25 mouse cellular contexts compared by ENCODE assay signal in the genomic region with DNA sequence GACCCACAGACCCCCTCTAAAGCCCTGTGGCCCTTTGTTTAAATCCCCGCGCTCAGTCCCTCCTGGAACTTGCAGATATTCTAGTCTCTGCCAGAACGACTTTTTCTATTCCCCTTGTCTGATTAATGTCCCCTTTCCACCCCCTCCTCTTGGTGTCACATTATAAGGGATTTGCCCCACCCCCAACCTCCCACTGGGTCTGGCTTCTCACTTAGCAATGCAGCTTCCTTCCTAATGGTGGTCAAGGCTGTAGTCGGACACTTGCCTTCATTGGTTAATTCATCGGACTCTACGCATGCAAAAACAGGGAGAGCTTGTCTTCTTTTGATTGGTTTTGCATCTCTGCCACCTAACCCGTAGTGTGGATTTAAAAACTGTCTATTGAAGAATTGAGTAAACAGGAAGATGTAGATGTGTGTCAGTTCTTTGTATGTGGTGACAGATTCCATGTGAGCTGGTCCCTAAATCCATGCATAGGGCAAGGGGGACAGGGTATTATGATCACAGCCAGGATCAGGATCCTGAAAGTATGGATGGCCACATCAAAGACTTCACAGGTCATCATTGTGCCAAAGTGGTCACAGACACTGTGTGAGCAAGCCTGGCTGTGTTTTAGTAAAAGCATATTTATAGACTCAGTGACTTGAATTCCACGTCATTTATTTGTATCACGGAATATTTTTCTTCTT.
DNase-seq lines count a peak whose midpoint lies in the region; ATAC-seq lines count a peak whose summit lies in the region.
"Had no signal": no experiment of that assay in that cellular context is flagged by ENCODE, and none has a peak within 500 bp of the region (broad histone marks: within the 10 kb centered on the region; RNA-seq: fewer than 3 reads in every experiment).

No protein-coding gene starts in this region.

- WGBS in kidney, embryonic 16.5 days, result 62% methylated on average over 9 of the region's 9 CpGs
- WGBS in midbrain, embryonic 13.5 days, result 75% methylated on average over 9 of the region's 9 CpGs

- no peaks in the 10 kb centered on the region for H3K36me3 ChIP-seq in kidney, embryonic 16.5 days (ENCODE audit: insufficient read depth, low read length)
- no peaks in the 10 kb centered on the region for H3K36me3 ChIP-seq in midbrain, embryonic 13.5 days
- H3K36me3 ChIP-seq: forebrain, embryonic 10.5 days; heart, embryonic 13.5 days; midbrain, embryonic 12.5 days; neural tube, embryonic 12.5 days had no signal

- H3K9me3 ChIP-seq in kidney, embryonic 16.5 days (ENCODE audit: low read length), result no peaks in the 10 kb centered on the region
- H3K9me3 ChIP-seq in midbrain, embryonic 13.5 days, result no peaks in the 10 kb centered on the region
- H3K9me3 ChIP-seq: forebrain, embryonic 10.5 days; heart, embryonic 13.5 days; midbrain, embryonic 12.5 days; neural tube, embryonic 12.5 days had no signal

- ATAC-seq in kidney, embryonic 16.5 days (ENCODE audit: low FRiP score, low TSS enrichment), result no peak
- no peak for ATAC-seq in midbrain, embryonic 13.5 days
- ATAC-seq: forebrain, embryonic 16.5 days; hindbrain, postnatal 0 days had no signal

- no peak overlapping the region for H3K9ac ChIP-seq in kidney, embryonic 16.5 days (replicated peaks; ENCODE audit: low read length)
- no peak overlapping the region for H3K9ac ChIP-seq in midbrain, embryonic 13.5 days (replicated peaks)
- H3K9ac ChIP-seq: heart, embryonic 13.5 days; midbrain, embryonic 12.5 days; neural tube, embryonic 12.5 days had no signal

- no peaks in the 10 kb centered on the region for H3K27me3 ChIP-seq in kidney, embryonic 16.5 days (ENCODE audit: insufficient read depth, low read length)
- H3K27me3 ChIP-seq in midbrain, embryonic 13.5 days, result no peaks in the 10 kb centered on the region
- H3K27me3 ChIP-seq: heart, embryonic 13.5 days; midbrain, embryonic 12.5 days; neural tube, embryonic 12.5 days had no signal

- H3K27ac ChIP-seq in kidney, embryonic 16.5 days (ENCODE audit: low read length), result no peak overlapping the region
- H3K27ac ChIP-seq in midbrain, embryonic 13.5 days, result no peak overlapping the region
- H3K27ac ChIP-seq: forebrain, embryonic 10.5 days; heart, embryonic 13.5 days; hindbrain, postnatal 0 days; midbrain, embryonic 12.5 days; neural tube, embryonic 12.5 days had no signal

- peak; percentile 12 for DNase-seq in kidney, postnatal 10 days
- DNase-seq in lung, postnatal 10 days, result peak; percentile 18
- DNase-seq in lung, postnatal 36 days, result no peak
- peak; percentile 6 for DNase-seq in embryo, embryonic 10 days (ENCODE audit: low spot score)
- DNase-seq in induced T-regulatory cell, adult 2 months (ENCODE audit: low read depth), result peak; percentile 38
- DNase-seq: adrenal gland, postnatal 14 days; cerebellum, adult 8-10 months; cerebellum, postnatal 36 days; gastrocnemius, postnatal 14 days; heart, adult 18-20 months; heart, postnatal 14 days; kidney, adult 11 months; kidney, postnatal 14 days; layer of hippocampus, postnatal 36 days; retina, postnatal 1 day; right cerebral cortex, postnatal 25 days; spleen, adult 18-20 months had no signal

- no peak overlapping the region for H3K4me3 ChIP-seq in kidney, embryonic 16.5 days (ENCODE audit: low read length)
- H3K4me3 ChIP-seq in midbrain, embryonic 13.5 days (replicated peaks), result no peak overlapping the region
- H3K4me3 ChIP-seq: forebrain, embryonic 10.5 days; heart, embryonic 13.5 days; midbrain, embryonic 12.5 days; neural tube, embryonic 12.5 days had no signal

- no peak overlapping the region for H3K4me2 ChIP-seq in kidney, embryonic 16.5 days (replicated peaks; ENCODE audit: low read depth, low read length)
- H3K4me2 ChIP-seq in midbrain, embryonic 13.5 days (replicated peaks), result no peak overlapping the region
- H3K4me2 ChIP-seq: heart, embryonic 13.5 days; midbrain, embryonic 12.5 days; neural tube, embryonic 12.5 days had no signal

- no peaks in the 10 kb centered on the region for H3K4me1 ChIP-seq in kidney, embryonic 16.5 days (ENCODE audit: insufficient read depth, low read length)
- no peaks in the 10 kb centered on the region for H3K4me1 ChIP-seq in midbrain, embryonic 13.5 days (replicated peaks)
- H3K4me1 ChIP-seq: neural tube, embryonic 12.5 days had no signal
